ENCODE assay signal across 8 mouse cellular contexts in the genomic region with DNA sequence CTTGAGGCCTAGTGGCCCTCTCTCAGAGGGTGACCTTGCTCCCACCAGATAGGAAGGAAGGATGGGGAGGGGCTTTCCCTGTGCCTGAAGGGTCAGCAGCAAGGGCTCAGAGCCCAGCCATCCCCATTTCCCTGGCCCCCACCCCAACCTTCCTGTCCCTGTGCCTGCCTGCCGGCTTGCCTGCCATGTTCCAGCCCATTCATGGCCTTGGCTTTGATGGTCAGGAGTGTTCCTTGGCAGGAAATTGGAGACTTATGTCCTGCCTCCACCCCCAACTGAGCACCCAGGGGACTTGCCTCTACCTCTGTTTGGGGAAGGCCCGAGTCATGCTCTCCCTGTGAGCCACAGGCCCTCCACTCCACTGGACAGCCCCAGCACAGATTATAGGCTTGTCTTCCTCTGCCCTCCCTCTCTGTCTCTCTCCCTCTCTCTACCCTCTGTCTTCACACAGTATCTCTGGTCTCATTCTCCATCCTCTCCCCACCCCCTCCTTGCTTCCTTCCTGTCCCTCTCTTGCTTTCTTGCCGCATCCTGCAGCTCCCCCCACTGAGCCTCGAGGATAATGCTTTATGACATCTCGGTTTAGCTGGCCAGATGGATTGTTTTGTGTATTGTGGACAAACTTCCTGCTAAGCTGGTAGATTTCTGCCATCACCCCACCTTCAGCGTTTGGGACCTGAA. TPM values are rescaled to one million over a fixed set of nuclear protein-coding genes. Genes with fewer than 3 reads are reported as not detected.
DNase-seq lines count a peak whose midpoint lies in the region; ATAC-seq and TF ChIP-seq lines count a peak whose summit lies in the region.

No protein-coding gene starts in this region.

- DNase-seq in layer of hippocampus, adult 2 months (ENCODE audit: low spot score in 2 of 2), result no peak
- DNase-seq in layer of hippocampus, adult 18-20 months (ENCODE audit: low spot score in 2 of 2), result no peak
- peak; percentile 77 for DNase-seq in adipocyte (ENCODE audit: low spot score)
- peak; percentile 74 to 93 for DNase-seq in kidney, postnatal 25 days
- no peak for DNase-seq in left cerebral cortex, adult 11 months (ENCODE audit: low spot score)

- peaks cover 19% of the 10 kb centered on the region for H3K79me2 ChIP-seq in myocyte (ENCODE audit: control insufficient read depth, insufficient read depth)

- peaks cover 3% of the 10 kb centered on the region; the same call in 1 of the 2 replicates for H3K9me3 ChIP-seq in heart, embryonic 11.5 days (replicated peaks; ENCODE audit: control insufficient read depth, low read length)

- no peak overlapping the region for H3ac ChIP-seq in myocyte (ENCODE audit: control insufficient read depth, insufficient read length)

- TF ChIP-seq CTCF in layer of hippocampus, adult 2 months (conservative IDR thresholded peaks at IDR 0.05), result peak; percentile 58

- ATAC-seq in heart, embryonic 11.5 days (replicated peaks; ENCODE audit: insufficient number of reproducible peaks, low FRiP score, low TSS enrichment), result 0 out of 2 replicates have a peak, but pooled peaks have one; percentile 15
- no peak for ATAC-seq in erythroid progenitor cell, adult 5-6 weeks (replicated peaks; ENCODE audit: low FRiP score, poor library complexity, severe bottlenecking)

- H3K4me2 ChIP-seq in heart, embryonic 11.5 days, result peak overlapping the region; percentile 39
- H3K4me2 ChIP-seq in myocyte (ENCODE audit: low read depth), result peak overlapping the region; percentile 65

- peaks cover 25% of the 10 kb centered on the region for H3K27me3 ChIP-seq in heart, embryonic 11.5 days (ENCODE audit: control insufficient read depth, insufficient read depth, low read length)
- H3K27me3 ChIP-seq in myocyte (ENCODE audit: control insufficient read depth, insufficient read depth, insufficient read length), result no peaks in the 10 kb centered on the region

- no peak for TF ChIP-seq POLR2A in myocyte (IDR thresholded peaks at IDR 0.05; ENCODE audit: insufficient read length, low read depth)

- peaks cover 54% of the 10 kb centered on the region for H3K4me1 ChIP-seq in heart, embryonic 11.5 days (ENCODE audit: control insufficient read depth, insufficient read depth, low read length)

- no peak overlapping the region for H3K4me3 ChIP-seq in layer of hippocampus, adult 2 months
- no peak overlapping the region for H3K4me3 ChIP-seq in heart, embryonic 11.5 days (ENCODE audit: low read depth, low read length)
- no peak overlapping the region for H3K4me3 ChIP-seq in myocyte

- 27% methylated on average over 6 of the region's 6 CpGs for WGBS in heart, embryonic 11.5 days (ENCODE audit: insufficient replicate concordance)

- no peak overlapping the region for H3K9ac ChIP-seq in heart, embryonic 11.5 days (ENCODE audit: low read depth, low read length)

- peak overlapping the region; percentile 59 for H3K27ac ChIP-seq in layer of hippocampus, adult 2 months
- H3K27ac ChIP-seq in heart, embryonic 11.5 days (ENCODE audit: low read depth, low read length), result peak overlapping the region; percentile 79

- H3K36me3 ChIP-seq in heart, embryonic 11.5 days (ENCODE audit: control insufficient read depth, insufficient read depth, low read length), result no peaks in the 10 kb centered on the region
- no peaks in the 10 kb centered on the region for H3K36me3 ChIP-seq in myocyte (ENCODE audit: control insufficient read depth, insufficient read depth)

TF ChIP-seq in myocyte, 11 proteins besides CTCF, POLR2A, EP300 and RAD21:
- TF ChIP-seq USF1 (IDR thresholded peaks at IDR 0.05; ENCODE audit: low read depth) (no peak), MYOD1 (IDR thresholded peaks at IDR 0.05; ENCODE audit: control insufficient read depth in 1 of 3, insufficient read length in 2 of 3, low read depth in 2 of 3) (peak in 1 of 3 experiments; percentile 11)

RNA-seq across cellular contexts. Expression of a gene that starts 1.5 kb away (rescaled TPM):
- 10 to 100 TPM; 16.6 to 24.4 TPM for total RNA-seq in layer of hippocampus, adult 2 months (2021)
- total RNA-seq in layer of hippocampus, adult 18-20 months (2021), result 10 to 100 TPM; 22.0 to 23.0 TPM
- polyA plus RNA-seq in heart, embryonic 11.5 days (2014; fragmentation: Nextera tagmentation; extraction: Ambion mirVana), result 56.1 and 60.0 TPM in 2 replicates
- 39.4 TPM for polyA plus RNA-seq in myocyte (2012; fragmentation: generic; extraction: Trizol)
- 9.6 and 22.3 TPM in 2 replicates for total RNA-seq in erythroid progenitor cell, adult 5-6 weeks (2015; ENCODE audit: low replicate concordance)
- total RNA-seq in erythroid progenitor cell, adult 5-6 weeks (2017; ENCODE audit: low replicate concordance), result 2.0 and 2.3 TPM in 2 replicates

RNA-seq across cellular contexts. Expression of a gene that starts 51.6 kb away (rescaled TPM):
- not detected for total RNA-seq in layer of hippocampus, adult 2 months (2021)
- total RNA-seq in layer of hippocampus, adult 18-20 months (2021), result not detected
- polyA plus RNA-seq in heart, embryonic 11.5 days (2014; fragmentation: Nextera tagmentation; extraction: Ambion mirVana), result not detected in 2 replicates
- not detected for polyA plus RNA-seq in myocyte (2012; fragmentation: generic; extraction: Trizol)
- total RNA-seq in erythroid progenitor cell, adult 5-6 weeks (2015; ENCODE audit: low replicate concordance), result not detected in 2 replicates
- total RNA-seq in erythroid progenitor cell, adult 5-6 weeks (2017; ENCODE audit: low replicate concordance), result not detected in 2 replicates

Comparison
In these comparisons a context has a peak if more than half of its experiments do, and no peak if none do; other contexts are left out.
1. DNase-seq: peak in adipocyte (single experiment) and kidney, postnatal 25 days (2 of 2); none in layer of hippocampus, adult 2 months (0 of 2), layer of hippocampus, adult 18-20 months (0 of 2) and left cerebral cortex, adult 11 months (single experiment).